Mouse (Mus musculus) heart, postnatal 0 days (tissue): ENCODE data around the gene Copg1. TPM values are rescaled to one million over a fixed set of nuclear protein-coding genes. Genes with fewer than 3 reads are reported as not detected.

Experiments
- ATAC-seq: fragments of 200-750 bp; cut with Nextera tagmentation; 2 replicates; pipeline ENCODE4 v1.8.0; 2017; ENCODE audit warnings: low read depth, moderate number of reproducible peaks, moderate library complexity; ENCODE audit not compliant: insufficient read depth
- DNase-seq: peaks from one replicate; pipeline ENCODE4 v3.0.0-alpha.2; 2016; ENCODE audit warnings: low spot score
- H3K27ac ChIP-seq: fragments of 300-500 bp; sonication (generic); 2 replicates; pipeline ENCODE4 v1.5.1; 2014; ENCODE audit warnings: low read depth, mild to moderate bottlenecking
- H3K27me3 ChIP-seq: fragments of 300-500 bp; sonication (generic); 2 replicates; pipeline ENCODE4 v1.6.1; 2014; ENCODE audit warnings: low read length, mixed read lengths; ENCODE audit not compliant: control insufficient read depth, insufficient read depth
- H3K36me3 ChIP-seq: fragments of 300-500 bp; sonication (generic); replicated peaks from 2 replicates; pipeline ENCODE4 v1.6.1; 2014; ENCODE audit warnings: low read length, mixed read lengths; ENCODE audit not compliant: control insufficient read depth, insufficient read depth
- H3K4me1 ChIP-seq: fragments of 300-500 bp; sonication (generic); 2 replicates; pipeline ENCODE4 v1.6.1; 2014; ENCODE audit warnings: antibody characterized with exemption; ENCODE audit not compliant: control insufficient read depth, insufficient read depth
- H3K4me2 ChIP-seq: fragments of 300-500 bp; sonication (generic); 2 replicates; pipeline ENCODE4 v1.6.1; 2014; ENCODE audit warnings: low read depth, mild to moderate bottlenecking, low read length, moderate library complexity
- H3K4me3 ChIP-seq: fragments of 300-500 bp; sonication (generic); 2 replicates; pipeline ENCODE4 v1.5.1; 2014; ENCODE audit warnings: low read depth, low read length
- H3K9ac ChIP-seq: fragments of 300-500 bp; sonication (generic); replicated peaks from 2 replicates; pipeline ENCODE4 v1.6.1; 2014; ENCODE audit warnings: low read depth, low read length, mixed read lengths
- H3K9me3 ChIP-seq: fragments of 300-500 bp; sonication (generic); replicated peaks from 2 replicates; pipeline ENCODE4 v1.6.1; 2016; ENCODE audit warnings: low read length; ENCODE audit not compliant: control insufficient read depth
- CTCF ChIP-seq: IDR thresholded peaks from 2 replicates; pipeline ENCODE4 v1.5.1; 2016; ENCODE audit warnings: antibody characterized with exemption, control low read depth, low read depth
- EP300 ChIP-seq: IDR thresholded peaks from 2 replicates; pipeline ENCODE4 v1.6.1; 2016; ENCODE audit warnings: antibody characterized with exemption, low read depth
- WGBS: fragments of 180-500 bp; shearing (Covaris S2); extraction: QIAGEN DNeasy Blood & Tissue Kit; methylation state at CpG from one replicate; pipeline ENCODE4 v1.1.7; 2014; 5-methylcytosine and 5-hydroxymethylcytosine counted together
- polyA plus RNA-seq: library from polyadenylated mRNA; unstranded; fragments of >200 nt; fragmentation: Nextera tagmentation; extraction: Ambion mirVana; gene quantifications from 2 replicates; pipeline ENCODE4 v1.2.1, GENCODE M21; 2015
- total RNA-seq: library from RNA; depleted of rRNA; stranded (reverse); fragments of >200 nt; gene quantifications from 2 replicates; pipeline ENCODE4 v1.2.3, GENCODE M21; 2014; ENCODE audit warnings: low replicate concordance

The Copg1 gene
- total and polyA plus RNA-seq, 2 experiments from 2014 or later = 66.3 to 92.4 TPM

GRCm38 (mm10) chr6:87870440-87870839 is 17.2 kb upstream of the Copg1 start:
- DNase-seq (no peak), ATAC-seq (no peak)
- Histone ChIP-seq H3K9ac (no peak overlapping the region), H3K4me1 (no peaks in the 10 kb centered on the region; the same call in 1 of the 2 replicates), H3K36me3 (no peaks in the 10 kb centered on the region), H3K9me3 (no peaks in the 10 kb centered on the region), H3K4me3 (no peak overlapping the region), H3K4me2 (no peak overlapping the region), H3K27me3 (no peaks in the 10 kb centered on the region), H3K27ac (no peak overlapping the region)
- 52% methylated on average over 1 of the region's 1 CpGs for WGBS
- no peak for TF ChIP-seq EP300
- no peak for TF ChIP-seq CTCF

- Histone ChIP-seq H3K36me3 (no peaks in the 10 kb centered on the region), H3K4me1 (no peaks in the 10 kb centered on the region; the same call in 1 of the 2 replicates), H3K9me3 (no peaks in the 10 kb centered on the region), H3K27me3 (no peaks in the 10 kb centered on the region), H3K4me2 (no peak overlapping the region), H3K9ac (no peak overlapping the region), H3K4me3 (no peak overlapping the region), H3K27ac (no peak overlapping the region)
- TF ChIP-seq EP300 (no peak), CTCF (no peak)
- WGBS = 83% methylated on average over 7 of the region's 7 CpGs
- no peak for DNase-seq
- ATAC-seq = no peak
These were observed 16.4 kb upstream of the Copg1 start for GRCm38 (mm10) chr6:87871240-87871639.

DNA sequence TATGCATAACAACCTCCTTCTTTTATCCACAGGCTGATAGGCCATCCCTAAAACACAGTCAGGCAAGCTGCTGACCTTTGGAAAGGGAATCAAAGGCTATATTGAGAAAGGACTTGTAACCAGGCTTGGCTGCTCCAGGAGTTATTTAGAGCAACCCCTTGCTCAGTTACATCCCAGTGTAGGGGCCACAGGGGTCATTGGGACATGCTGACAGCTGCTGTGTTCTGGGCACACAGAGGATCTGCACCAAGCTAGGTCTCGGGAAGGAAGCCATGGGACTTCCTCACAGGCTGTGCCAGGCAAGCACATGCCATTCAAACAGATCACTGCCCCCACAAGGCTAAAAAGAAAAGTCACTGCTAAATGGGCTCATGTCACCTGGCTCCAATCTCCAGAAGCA is 14.5 kb upstream of the Copg1 start:
- Histone ChIP-seq H3K4me2 (no peak overlapping the region), H3K36me3 (no peaks in the 10 kb centered on the region), H3K4me1 (no peaks in the 10 kb centered on the region; the same call in 1 of the 2 replicates), H3K27me3 (no peaks in the 10 kb centered on the region), H3K27ac (peak overlapping the region; percentile 26; the same call in 1 of the 2 replicates), H3K9ac (0 out of 2 replicates have a peak overlapping the region, but pooled peaks have one; percentile 17), H3K9me3 (no peaks in the 10 kb centered on the region), H3K4me3 (no peak overlapping the region)
- TF ChIP-seq CTCF (no peak), EP300 (no peak)
- ATAC-seq = peak; percentile 31; the same call in 1 of the 2 replicates
- whole genome bisulfite sequencing = 9% methylated on average over 1 of the region's 1 CpGs
- no peak for DNase-seq

DNA sequence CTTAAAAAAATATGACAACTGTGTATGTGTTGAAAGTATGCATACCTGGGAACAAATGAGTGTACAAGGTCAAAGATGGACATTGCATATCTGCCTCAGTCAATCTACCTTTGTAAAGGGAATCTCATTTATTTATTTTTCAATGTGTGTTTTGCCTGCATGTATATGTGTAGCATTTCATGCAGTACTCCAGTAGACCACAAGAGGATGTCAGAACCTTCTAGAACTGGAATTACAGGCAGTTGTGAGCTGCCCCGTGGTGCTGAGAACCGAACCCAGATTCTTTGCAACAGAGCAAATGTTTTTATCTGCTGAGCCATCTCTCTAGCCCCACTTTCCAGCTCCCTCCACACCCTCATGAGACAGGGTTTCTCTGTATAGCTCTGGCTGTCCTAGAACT is 13.7 kb upstream of the Copg1 start:
- H3K27ac ChIP-seq = no peak overlapping the region
- no peak overlapping the region for H3K4me3 ChIP-seq
- no peaks in the 10 kb centered on the region for H3K9me3 ChIP-seq
- ATAC-seq = no peak
- H3K36me3 ChIP-seq = no peaks in the 10 kb centered on the region
- DNase-seq = no peak
- no peak overlapping the region for H3K9ac ChIP-seq
- TF ChIP-seq EP300 (no peak), CTCF (no peak)
- WGBS = 87% methylated on average over 2 of the region's 2 CpGs
- no peak overlapping the region for H3K4me2 ChIP-seq
- no peaks in the 10 kb centered on the region; the same call in 1 of the 2 replicates for H3K4me1 ChIP-seq
- no peaks in the 10 kb centered on the region for H3K27me3 ChIP-seq

GRCm38 (mm10) chr6:87875083-87875482 is 12.5 kb upstream of the Copg1 start:
- no peaks in the 10 kb centered on the region for H3K27me3 ChIP-seq
- DNase-seq (no peak), ATAC-seq (no peak; the same call in 1 of the 2 replicates)
- no peaks in the 10 kb centered on the region for H3K9me3 ChIP-seq
- H3K9ac ChIP-seq = no peak overlapping the region
- TF ChIP-seq CTCF = no peak
- TF ChIP-seq EP300 = no peak
- no peaks in the 10 kb centered on the region; the same call in 1 of the 2 replicates for H3K4me1 ChIP-seq
- H3K27ac ChIP-seq = no peak overlapping the region
- no peak overlapping the region for H3K4me3 ChIP-seq
- H3K36me3 ChIP-seq = no peaks in the 10 kb centered on the region
- WGBS = 44% methylated on average over 1 of the region's 1 CpGs
- no peak overlapping the region for H3K4me2 ChIP-seq

DNA sequence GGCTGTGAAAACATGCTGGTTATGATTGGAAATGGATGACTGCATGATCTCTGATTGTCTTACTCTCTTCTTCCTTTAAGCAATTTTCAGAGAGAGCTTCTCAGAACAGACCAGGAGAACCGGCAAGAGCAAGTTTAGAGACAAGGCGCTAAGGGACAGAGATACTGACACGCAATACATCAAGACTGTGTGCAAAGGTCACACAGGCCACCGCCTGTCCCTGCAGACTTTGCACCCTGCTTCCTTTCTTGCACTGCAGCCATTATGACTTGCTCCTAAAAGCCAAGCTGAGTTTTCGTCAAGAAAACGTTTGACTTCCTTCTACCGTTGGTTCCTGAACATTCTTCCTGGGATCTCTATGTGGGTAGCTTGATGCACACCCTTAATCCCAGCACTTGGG is 12.1 kb upstream of the Copg1 start:
- Histone ChIP-seq H3K27me3 (no peaks in the 10 kb centered on the region), H3K4me3 (no peak overlapping the region), H3K4me2 (no peak overlapping the region), H3K27ac (no peak overlapping the region), H3K9me3 (no peaks in the 10 kb centered on the region), H3K36me3 (no peaks in the 10 kb centered on the region), H3K9ac (no peak overlapping the region), H3K4me1 (no peaks in the 10 kb centered on the region; the same call in 1 of the 2 replicates)
- no peak for DNase-seq
- no peak for TF ChIP-seq EP300
- no peak for TF ChIP-seq CTCF
- no peak for ATAC-seq
- WGBS = 73% methylated on average over 7 of the region's 7 CpGs
